Mouse (Mus musculus) lung, postnatal 10 days (tissue): Measurements from ENCODE around the gene Lpo.

Experiments used
- DNase-seq: peaks from one replicate; pipeline ENCODE4 v3.0.0; 2021

Gene Lpo

DNA sequence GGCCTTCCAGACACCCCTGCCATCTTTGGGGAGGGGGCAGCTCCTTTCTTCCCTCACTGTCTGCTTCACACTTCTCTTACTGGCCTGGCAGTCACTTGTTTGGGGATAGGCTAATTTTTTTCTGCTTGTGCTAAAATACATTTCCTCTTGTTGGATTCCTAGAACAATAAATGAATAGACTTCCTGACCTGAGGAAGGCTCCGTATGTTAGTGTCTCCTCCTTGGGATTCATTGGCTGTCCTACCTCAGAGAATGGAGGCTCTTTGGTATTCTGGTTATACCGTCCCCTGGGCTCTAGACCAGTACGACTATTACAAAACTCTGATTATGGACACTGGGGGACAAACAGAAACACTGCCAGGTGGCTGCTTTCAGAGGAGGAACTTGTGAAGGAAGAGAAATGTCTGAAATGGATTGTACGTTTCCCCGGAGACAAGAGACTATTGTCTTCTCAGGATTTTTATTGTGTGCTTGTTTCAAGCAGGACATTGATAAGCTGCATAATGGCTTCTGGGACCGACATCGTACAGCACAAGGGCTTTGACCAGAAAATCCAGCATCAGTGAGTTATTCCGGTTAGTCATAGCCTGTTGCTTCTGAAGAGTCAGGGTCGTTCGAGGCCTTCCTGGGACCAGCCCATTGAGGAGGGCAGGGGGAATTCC, at the start of gene Lpo:
Lpo (minus strand) TSS at position 51 of the 662 bp plus-strand sequence.
- DNase-seq: no peak

DNA sequence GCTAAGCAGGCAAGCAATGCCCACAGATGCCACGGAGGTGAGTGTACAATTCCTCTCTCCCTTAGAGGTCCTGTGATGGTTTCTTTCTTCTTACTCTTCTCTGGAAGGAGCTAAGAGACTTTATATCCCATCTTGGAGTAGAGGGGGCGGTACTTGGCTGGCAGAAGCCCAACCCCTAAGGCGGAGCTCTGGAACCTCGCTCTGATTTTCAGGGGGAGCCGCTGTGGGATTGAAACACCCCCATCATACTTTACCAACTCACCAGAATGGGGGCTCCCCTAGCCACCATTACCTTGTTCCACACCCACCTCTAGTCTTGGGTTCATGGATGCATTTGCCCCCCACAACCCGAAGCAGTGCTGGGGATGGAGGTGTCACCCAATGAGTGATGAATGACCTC, 47.3 kb upstream of the Lpo start, which contains the start of gene Epx:
Epx (minus strand) TSS at position 101 of the 400 bp plus-strand sequence.
- DNase-seq: no peak

- DNase-seq: no peak
Measured at GRCm38 (mm10) chr11:87871766-87872165, 43.7 kb upstream of the Lpo start.

- no peak for DNase-seq
Measured at GRCm38 (mm10) chr11:87870096-87870495, 42.0 kb upstream of the Lpo start.

DNA sequence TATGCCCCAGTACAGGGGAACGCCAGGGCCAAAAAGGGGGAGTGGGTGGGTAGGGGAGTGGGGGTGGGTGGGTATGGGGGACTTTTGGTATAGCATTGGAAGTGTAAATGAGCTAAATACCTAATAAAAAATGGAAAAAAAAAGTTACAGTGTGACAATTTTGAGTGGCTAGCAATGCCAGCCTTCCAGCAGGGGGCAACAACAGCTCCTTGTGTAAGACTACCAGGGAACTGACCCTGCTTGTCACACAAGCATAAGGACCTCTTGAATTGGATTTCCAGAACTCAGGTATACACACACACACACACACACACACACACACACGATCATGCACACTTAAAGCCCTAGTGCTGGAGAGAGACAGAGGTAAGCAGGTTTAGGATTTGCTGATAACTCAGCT, 38.8 kb upstream of the Lpo start:
- DNase-seq: peak; percentile 24

DNA sequence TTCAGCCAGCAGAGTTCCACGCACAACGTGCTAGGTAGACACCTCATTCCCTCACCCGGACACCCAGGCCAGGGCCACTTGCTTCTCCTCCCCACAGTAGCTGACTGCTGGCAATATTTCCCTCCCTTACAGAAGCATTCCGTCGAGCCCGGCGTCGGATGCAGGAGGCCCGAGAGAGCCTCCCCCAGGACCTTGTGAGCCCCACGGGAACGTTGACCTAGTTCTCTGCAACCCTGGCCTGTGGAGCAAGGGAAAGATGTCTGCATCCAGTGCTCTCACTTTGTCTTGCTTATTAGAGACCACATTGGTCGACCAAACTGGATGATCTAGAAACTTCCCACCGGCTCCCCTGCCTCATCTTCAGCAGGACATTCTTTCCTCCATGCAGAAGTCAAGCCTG, 34.7 kb upstream of the Lpo start:
- DNase-seq: no peak

DNA sequence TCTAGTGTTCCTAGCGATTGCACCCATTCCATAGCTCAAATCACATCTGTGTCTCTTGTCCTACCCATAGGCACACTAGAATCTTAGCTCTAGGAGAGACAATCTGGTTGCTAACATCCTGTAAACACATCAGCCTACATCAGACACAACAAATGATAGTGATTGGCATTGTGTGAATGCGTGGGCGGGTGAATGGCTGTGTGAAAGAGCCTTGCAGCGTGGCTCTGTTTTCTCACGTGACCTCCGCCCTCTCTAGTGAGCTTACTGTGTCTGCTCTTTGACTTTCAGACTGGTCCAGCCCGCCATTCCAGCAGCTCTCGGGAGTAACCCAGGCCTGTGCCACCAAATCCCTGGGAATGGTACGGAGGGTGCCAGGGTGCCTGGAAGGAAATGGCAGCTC, 32.3 kb upstream of the Lpo start:
- DNase-seq: no peak

DNA sequence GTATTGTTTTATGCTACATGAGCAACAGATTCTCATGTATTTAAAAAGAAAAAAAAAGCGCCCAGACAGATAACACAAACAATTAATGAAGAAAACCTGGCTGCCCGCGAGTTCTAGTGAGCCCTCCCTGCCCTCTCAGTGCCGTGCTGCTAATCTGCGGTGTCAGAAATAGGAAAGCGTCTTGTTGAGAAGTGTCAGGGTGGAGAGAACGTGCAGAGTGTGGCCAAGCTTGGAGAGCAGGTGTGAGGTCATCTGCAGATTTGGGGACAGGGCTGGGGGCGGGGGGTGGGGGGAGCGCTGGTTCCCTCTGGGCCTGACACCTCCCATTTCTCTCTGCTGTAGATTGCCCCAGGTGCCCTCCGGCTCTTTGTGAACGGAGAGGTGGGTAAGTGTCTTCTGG, 31.2 kb upstream of the Lpo start:
- DNase-seq: no peak

DNA sequence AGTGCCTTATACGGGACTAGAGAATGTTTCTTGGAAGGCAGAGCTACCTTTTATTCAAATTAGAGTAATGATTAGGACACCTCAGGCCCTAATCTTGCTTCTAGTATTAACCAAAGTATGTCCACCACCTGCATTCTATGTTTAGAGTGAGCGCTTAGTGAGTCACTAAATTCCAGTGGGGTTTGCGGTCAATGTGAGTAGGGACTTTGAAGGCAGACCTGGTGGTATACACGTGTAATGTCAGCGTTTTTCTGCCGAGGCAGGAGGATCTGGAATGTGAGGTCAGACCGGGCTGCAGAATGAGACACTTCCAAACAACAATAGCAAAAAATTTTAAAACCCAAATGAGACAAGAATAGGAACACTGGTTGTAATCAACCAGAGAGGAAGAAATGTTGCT, 26.5 kb upstream of the Lpo start:
- no peak for DNase-seq

DNA sequence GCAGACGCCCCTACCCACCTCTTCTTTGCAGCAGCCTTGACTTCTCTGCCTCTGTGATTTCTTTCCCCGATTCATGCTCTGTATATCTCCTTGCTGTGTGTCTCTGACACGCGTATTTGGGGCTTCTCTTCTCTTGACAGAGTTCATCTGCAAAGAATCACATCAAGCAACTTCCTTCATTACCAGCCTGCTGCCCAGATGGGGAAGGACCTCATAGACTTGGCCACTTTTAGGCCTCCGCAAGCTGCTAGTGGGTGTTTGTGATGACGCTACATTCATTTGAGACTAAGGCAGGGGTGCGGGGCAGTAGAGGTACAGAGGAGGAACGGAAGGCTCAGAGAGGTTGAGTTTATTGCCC, 25.5 kb upstream of the Lpo start:
- no peak for DNase-seq

- peak; percentile 95 for DNase-seq
Measured at GRCm38 (mm10) chr11:87852690-87853596, 24.9 kb upstream of the Lpo start, which contains the start of gene Mks1. Gene Mks1, plus strand, starts transcription at chr11:87853215.

- DNase-seq: no peak
Measured at GRCm38 (mm10) chr11:87847884-87848283, 19.8 kb upstream of the Lpo start.

- no peak for DNase-seq
Measured at GRCm38 (mm10) chr11:87846968-87847600, 19.0 kb upstream of the Lpo start.

- no peak for DNase-seq
Measured at GRCm38 (mm10) chr11:87841436-87841835, 13.3 kb upstream of the Lpo start.

DNA sequence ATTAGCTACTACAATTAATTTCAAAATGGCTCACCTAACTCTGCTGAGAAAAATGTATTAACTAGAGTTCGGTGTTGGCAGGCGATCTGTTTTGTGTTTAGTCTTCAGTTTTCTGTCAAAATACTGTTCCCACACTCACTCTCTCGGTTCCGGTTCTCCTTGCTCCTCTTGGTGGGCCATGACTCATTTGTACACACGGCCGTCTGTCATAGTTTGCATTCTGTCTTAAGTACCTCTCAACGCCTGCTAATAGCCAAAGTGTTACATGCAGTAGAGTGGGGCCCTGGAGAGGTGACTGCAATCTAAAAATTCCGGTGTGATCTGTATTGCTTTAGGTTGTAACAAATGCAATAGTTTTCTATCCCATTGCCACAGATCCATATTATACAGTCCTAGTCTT, 12.6 kb upstream of the Lpo start:
- DNase-seq: peak; percentile 24

GRCm38 (mm10) chr11:87821502-87821901, 6.6 kb downstream of the Lpo start:
- no peak for DNase-seq

GRCm38 (mm10) chr11:87817443-87817773, 10.7 kb downstream of the Lpo start:
- DNase-seq: no peak

- peak; percentile 34 for DNase-seq
Measured at GRCm38 (mm10) chr11:87816707-87817442, 11.2 kb downstream of the Lpo start.

GRCm38 (mm10) chr11:87814831-87815230, 13.3 kb downstream of the Lpo start:
- DNase-seq: no peak

DNA sequence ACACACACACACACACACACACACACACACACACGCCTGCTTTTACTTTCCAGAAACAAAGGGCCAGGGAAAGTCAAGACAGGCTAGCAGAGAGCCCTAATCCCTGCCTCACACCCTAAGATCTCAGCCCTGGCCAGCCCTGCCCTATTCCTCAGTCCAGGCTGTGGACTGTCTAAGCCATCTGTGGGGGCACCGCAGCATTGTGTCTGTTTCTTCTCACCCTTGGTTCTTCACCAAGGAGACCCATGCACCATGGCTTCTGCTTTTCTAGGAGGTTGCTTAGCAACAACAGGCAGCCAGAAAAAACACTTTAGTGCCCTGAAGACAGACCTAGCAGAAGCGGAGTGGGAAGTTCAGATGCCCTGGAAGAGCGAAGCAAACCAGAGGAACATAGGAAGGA, 16.7 kb downstream of the Lpo start:
- DNase-seq: no peak

GRCm38 (mm10) chr11:87808236-87808635, 19.9 kb downstream of the Lpo start:
- no peak for DNase-seq

DNA sequence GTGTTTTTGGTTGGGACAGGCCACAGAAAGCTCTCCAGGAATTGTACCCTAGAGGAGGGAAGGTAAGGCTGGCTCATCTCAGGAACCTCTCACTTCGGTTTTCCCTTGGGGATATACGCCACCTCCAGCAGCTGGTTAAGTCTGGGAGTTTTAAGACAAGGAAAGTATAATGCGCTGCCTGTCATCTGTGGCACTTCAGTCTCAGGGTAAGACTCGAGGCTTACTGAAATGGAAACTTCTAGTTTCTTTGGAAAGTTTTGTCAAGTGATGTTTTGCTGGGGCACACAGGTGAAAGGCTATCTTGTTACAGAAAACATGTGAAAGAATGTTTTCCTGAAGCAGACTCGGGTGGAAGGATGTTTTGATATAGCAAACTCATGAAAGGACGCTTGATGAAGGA, 20.7 kb downstream of the Lpo start:
- no peak for DNase-seq

GRCm38 (mm10) chr11:87805448-87805847, 22.6 kb downstream of the Lpo start:
- peak; percentile 41 for DNase-seq
